Mouse (Mus musculus) testis, adult 2 months (tissue): ENCODE data around the gene Stx16.

ENCODE experiments used
- CTCF ChIP-seq: fragments of 200-500 bp; IDR thresholded peaks from 2 replicates; pipeline ENCODE4 v1.5.1; 2012; ENCODE audit warnings: low read depth, mild to moderate bottlenecking, inconsistent platforms, low read length, moderate library complexity; ENCODE audit not compliant: control insufficient read depth, insufficient read depth, insufficient replicate concordance
- POLR2A ChIP-seq: fragments of 200-500 bp; IDR thresholded peaks from 2 replicates; pipeline ENCODE4 v1.6.1; 2012; ENCODE audit warnings: low read depth, mild to moderate bottlenecking, inconsistent platforms, low read length, moderate library complexity; ENCODE audit not compliant: control insufficient read depth

DNA sequence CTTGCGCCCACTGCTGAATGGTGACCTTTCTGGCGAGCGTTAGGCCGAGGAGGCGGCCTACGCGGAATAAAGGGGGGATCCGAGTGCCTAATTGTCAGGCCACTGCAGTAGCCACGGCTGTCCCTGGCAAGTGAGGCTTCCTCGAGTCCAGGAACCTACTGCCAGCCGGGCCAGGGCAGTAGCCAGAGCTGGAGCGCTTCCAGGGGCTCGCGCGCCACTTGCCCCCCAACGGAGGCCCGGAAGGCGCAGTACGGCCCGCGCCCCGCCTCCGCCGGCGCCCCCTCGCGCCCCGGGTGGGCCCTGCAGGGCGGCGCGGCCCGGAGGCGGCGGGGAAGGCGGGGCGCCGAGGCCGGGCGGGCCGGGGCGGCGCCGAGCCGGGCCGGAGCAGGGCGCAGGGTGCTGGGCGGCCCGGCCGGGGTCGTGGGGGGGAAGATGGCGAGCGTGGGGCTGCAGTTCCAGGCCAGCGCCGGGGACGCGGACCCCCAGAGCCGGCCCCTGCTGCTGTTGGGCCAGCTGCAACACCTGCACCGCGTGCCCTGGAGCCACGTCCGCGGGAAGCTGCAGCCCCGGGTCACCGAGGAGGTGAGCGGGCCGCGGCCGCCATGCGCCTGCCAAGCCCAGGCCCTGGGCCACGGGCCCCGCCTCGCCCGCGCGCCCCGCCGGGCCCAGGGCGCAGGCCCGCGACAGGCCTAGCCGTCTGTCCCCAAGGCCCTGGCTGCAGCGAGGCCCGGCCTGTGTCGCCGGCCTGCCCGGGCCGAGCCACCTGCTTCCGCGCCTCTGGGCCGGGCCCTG, 34.1 kb downstream of the Stx16 start, which contains the start of gene Npepl1:
- TF ChIP-seq CTCF (no peak), POLR2A (peak; percentile 7; the same call in 1 of the 2 replicates)
